Mouse (Mus musculus) cerebellum, adult 11 months (tissue): ENCODE data around the gene Lrba.

Source experiments
- DNase-seq: peaks from one replicate; pipeline ENCODE4 v3.0.0; 2022

The Lrba gene

GRCm38 (mm10) chr3:86689305-86689704 is 464.8 kb downstream of the Lrba start:
- DNase-seq: peak; percentile 5

GRCm38 (mm10) chr3:86692779-86693178 is 468.3 kb downstream of the Lrba start:
- DNase-seq: no peak

GRCm38 (mm10) chr3:86693553-86693952 is 469.1 kb downstream of the Lrba start:
- no peak for DNase-seq

- no peak for DNase-seq
Measured at GRCm38 (mm10) chr3:86698947-86699346, 474.5 kb downstream of the Lrba start.

- DNase-seq: no peak
Measured at GRCm38 (mm10) chr3:86701163-86701563, 476.7 kb downstream of the Lrba start.

GRCm38 (mm10) chr3:86709472-86709871 is 485.0 kb downstream of the Lrba start:
- no peak for DNase-seq

- DNase-seq: no peak
Measured at GRCm38 (mm10) chr3:86711530-86711929, 487.1 kb downstream of the Lrba start.

GRCm38 (mm10) chr3:86712758-86713157 is 488.3 kb downstream of the Lrba start:
- DNase-seq: no peak

GRCm38 (mm10) chr3:86714446-86714845 is 490.0 kb downstream of the Lrba start:
- DNase-seq: no peak

GRCm38 (mm10) chr3:86723415-86724298 is 499.2 kb downstream of the Lrba start:
- no peak for DNase-seq

- no peak for DNase-seq
Measured at GRCm38 (mm10) chr3:86725113-86725512, 500.6 kb downstream of the Lrba start.

- DNase-seq: no peak
Measured at GRCm38 (mm10) chr3:86738831-86739230, 514.4 kb downstream of the Lrba start.

- no peak for DNase-seq
Measured at GRCm38 (mm10) chr3:86739745-86740144, 515.3 kb downstream of the Lrba start.

- peak; percentile 18 for DNase-seq
Measured at GRCm38 (mm10) chr3:86745348-86745747, 520.9 kb downstream of the Lrba start.

- no peak for DNase-seq
Measured at GRCm38 (mm10) chr3:86745769-86746512, 521.5 kb downstream of the Lrba start.

- DNase-seq: no peak
Measured at GRCm38 (mm10) chr3:86750652-86751051, 526.2 kb downstream of the Lrba start.

GRCm38 (mm10) chr3:86754178-86754577 is 529.7 kb downstream of the Lrba start:
- DNase-seq: no peak

GRCm38 (mm10) chr3:86754595-86755557 is 530.4 kb downstream of the Lrba start:
- no peak for DNase-seq

- no peak for DNase-seq
Measured at GRCm38 (mm10) chr3:86756548-86756947, 532.1 kb downstream of the Lrba start.

- no peak for DNase-seq
Measured at GRCm38 (mm10) chr3:86758727-86759126, 534.2 kb downstream of the Lrba start.

- no peak for DNase-seq
Measured at GRCm38 (mm10) chr3:86759383-86759782, 534.9 kb downstream of the Lrba start.

- DNase-seq: no peak
Measured at GRCm38 (mm10) chr3:86759834-86760233, 535.4 kb downstream of the Lrba start.

- no peak for DNase-seq
Measured at GRCm38 (mm10) chr3:86760474-86760873, 536.0 kb downstream of the Lrba start.
